Mouse (Mus musculus) heart, embryonic 14.5 days (tissue): ENCODE data around the gene Sec24a. TPM values are rescaled to one million over a fixed set of nuclear protein-coding genes. Genes with fewer than 3 reads are reported as not detected.

Experiments used
- ATAC-seq: fragments of 200-750 bp; cut with Nextera tagmentation; 2 replicates; pipeline ENCODE4 v1.8.0; 2017; ENCODE audit warnings: low read depth, moderate TSS enrichment; ENCODE audit not compliant: insufficient number of reproducible peaks, insufficient read depth, low FRiP score
- H3K27ac ChIP-seq, 2 experiments: fragments of 200-500 bp in 1 of 2; fragments of 300-500 bp in 1 of 2; sonication (generic) in 1 of 2; replicated peaks in 1 of 2; 2 replicates each; pipeline ENCODE4 v1.5.1; 2012 to 2014; ENCODE audit warnings: low read depth in 2 of 2, low read length in 2 of 2, control low read depth in 1 of 2, mild to moderate bottlenecking in 1 of 2, mixed read lengths in 1 of 2; ENCODE audit not compliant: control insufficient read depth in 1 of 2, insufficient read depth in 1 of 2
- H3K27me3 ChIP-seq: fragments of 300-500 bp; sonication (generic); 2 replicates; pipeline ENCODE4 v1.6.1; 2014; ENCODE audit warnings: mild to moderate bottlenecking, low read length, control low read depth; ENCODE audit not compliant: control insufficient read depth, insufficient read depth
- H3K36me3 ChIP-seq: fragments of 300-500 bp; sonication (generic); 2 replicates; pipeline ENCODE4 v1.6.1; 2014; ENCODE audit warnings: mild to moderate bottlenecking, control low read depth, low read length, mixed read lengths; ENCODE audit not compliant: control insufficient read depth, insufficient read depth
- H3K4me1 ChIP-seq, 2 experiments: fragments of 200-500 bp in 1 of 2; fragments of 300-500 bp in 1 of 2; sonication (generic) in 1 of 2; 2 replicates each; pipeline ENCODE4 v1.6.1; 2012 to 2014; ENCODE audit warnings: low read length in 2 of 2, control low read depth in 1 of 2, mixed read lengths in 1 of 2; ENCODE audit not compliant: control insufficient read depth in 2 of 2, insufficient read depth in 2 of 2
- H3K4me2 ChIP-seq: fragments of 300-500 bp; sonication (generic); 2 replicates; pipeline ENCODE4 v1.6.1; 2014; ENCODE audit warnings: mild to moderate bottlenecking, low read length
- H3K4me3 ChIP-seq, 2 experiments: fragments of 200-500 bp in 1 of 2; fragments of 300-500 bp in 1 of 2; sonication (generic) in 1 of 2; 2 replicates each; pipeline ENCODE4 v1.5.1; 2012 to 2014; ENCODE audit warnings: low read length in 2 of 2, mild to moderate bottlenecking in 2 of 2, control low read depth in 1 of 2, low read depth in 1 of 2, moderate library complexity in 1 of 2; ENCODE audit not compliant: control insufficient read depth in 1 of 2, insufficient read depth in 1 of 2
- H3K9ac ChIP-seq: fragments of 300-500 bp; sonication (generic); 2 replicates; pipeline ENCODE4 v1.6.1; 2014; ENCODE audit warnings: mild to moderate bottlenecking, low read length
- H3K9me3 ChIP-seq: fragments of 300-500 bp; sonication (generic); 2 replicates; pipeline ENCODE4 v1.6.1; 2016; ENCODE audit warnings: low read length, control low read depth; ENCODE audit not compliant: control insufficient read depth
- WGBS: fragments of 180-500 bp; shearing (Covaris S2); extraction: QIAGEN DNeasy Blood & Tissue Kit; methylation state at CpG from one replicate; pipeline ENCODE4 v1.1.7; 2014; 5-methylcytosine and 5-hydroxymethylcytosine counted together
- polyA plus RNA-seq: library from polyadenylated mRNA; unstranded; fragments of >200 nt; fragmentation: Nextera tagmentation; extraction: Ambion mirVana; gene quantifications from 2 replicates; pipeline ENCODE4 v1.2.1, GENCODE M21; 2014

The Sec24a gene
- polyA plus RNA-seq, 1 experiment from 2014 or later: 12.0 TPM

GRCm38 (mm10) chr11:51681324-51681975, 82.0 kb downstream of the Sec24a start:
- peak overlapping the region; percentile 40; the same call in 1 of the 2 replicates for H3K9ac ChIP-seq
- H3K4me3 ChIP-seq: peak overlapping the region in 1 of 2 experiments; percentile 0; a peak in 1 of 4 replicates

GRCm38 (mm10) chr11:51679466-51679865, 84.0 kb downstream of the Sec24a start:
- H3K27me3 ChIP-seq: no peaks in the 10 kb centered on the region
- no peaks in the 10 kb centered on the region for H3K36me3 ChIP-seq
- no peak overlapping the region for H3K4me2 ChIP-seq
- 68% methylated on average over 3 of the region's 3 CpGs for WGBS
- no peak overlapping the region for H3K4me3 ChIP-seq
- no peak for ATAC-seq
- H3K4me1 ChIP-seq: 0 out of 4 replicates have a peak, but pooled peaks cover 0 to 3% of the 10 kb centered on the region in 2 experiments
- no peaks in the 10 kb centered on the region for H3K9me3 ChIP-seq
- H3K9ac ChIP-seq: no peak overlapping the region
- no peak overlapping the region for H3K27ac ChIP-seq

More at GRCm38 (mm10) chr11:51681324-51681975, 82.0 kb downstream of the Sec24a start:
- H3K9me3 ChIP-seq: no peaks in the 10 kb centered on the region
- 0 out of 4 replicates have a peak, but pooled peaks cover 0 to 3% of the 10 kb centered on the region in 2 experiments for H3K4me1 ChIP-seq
- no peaks in the 10 kb centered on the region for H3K27me3 ChIP-seq
- WGBS: 31% methylated on average over 13 of the region's 13 CpGs
- no peak for ATAC-seq
- H3K4me2 ChIP-seq: peak overlapping the region; percentile 50
- H3K27ac ChIP-seq: no peak overlapping the region
- H3K36me3 ChIP-seq: peaks cover 10% of the 10 kb centered on the region

- H3K9ac ChIP-seq: no peak overlapping the region
- H3K27me3 ChIP-seq: no peaks in the 10 kb centered on the region
- H3K4me2 ChIP-seq: no peak overlapping the region
- H3K36me3 ChIP-seq: no peaks in the 10 kb centered on the region
- ATAC-seq: no peak
- no peaks in the 10 kb centered on the region for H3K9me3 ChIP-seq
- H3K4me3 ChIP-seq: no peak overlapping the region
- WGBS: 71% methylated on average over 6 of the region's 6 CpGs
- H3K4me1 ChIP-seq: 0 out of 4 replicates have a peak, but pooled peaks cover 0 to 3% of the 10 kb centered on the region in 2 experiments
- no peak overlapping the region for H3K27ac ChIP-seq
These were observed 85.6 kb downstream of the Sec24a start for GRCm38 (mm10) chr11:51677737-51678418.

DNA sequence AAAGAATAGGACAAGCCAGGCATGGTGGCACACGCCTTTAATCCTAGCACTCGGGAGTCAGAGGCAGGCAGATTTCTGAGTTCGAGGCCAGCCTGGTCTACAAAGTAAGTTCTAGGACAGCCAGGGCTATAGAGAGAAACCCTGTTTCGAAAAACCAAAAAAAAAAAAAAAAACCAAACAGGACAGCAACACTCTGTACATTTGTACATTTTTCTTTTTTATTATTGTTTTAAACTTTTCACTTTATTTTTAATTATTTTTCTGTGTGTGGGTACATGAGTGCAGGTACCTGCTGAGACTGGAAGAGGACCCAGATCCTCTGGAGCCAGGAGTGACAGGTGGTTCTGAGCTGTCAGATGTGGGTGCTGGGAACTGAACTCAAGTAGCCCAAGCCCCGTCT, 88.0 kb downstream of the Sec24a start:
- no peak overlapping the region for H3K4me2 ChIP-seq
- 69% methylated on average over 5 of the region's 5 CpGs for WGBS
- no peaks in the 10 kb centered on the region for H3K4me1 ChIP-seq
- H3K9ac ChIP-seq: no peak overlapping the region
- no peak overlapping the region for H3K27ac ChIP-seq
- no peaks in the 10 kb centered on the region for H3K27me3 ChIP-seq
- H3K9me3 ChIP-seq: no peaks in the 10 kb centered on the region
- H3K36me3 ChIP-seq: no peaks in the 10 kb centered on the region
- no peak overlapping the region for H3K4me3 ChIP-seq
- no peak for ATAC-seq

DNA sequence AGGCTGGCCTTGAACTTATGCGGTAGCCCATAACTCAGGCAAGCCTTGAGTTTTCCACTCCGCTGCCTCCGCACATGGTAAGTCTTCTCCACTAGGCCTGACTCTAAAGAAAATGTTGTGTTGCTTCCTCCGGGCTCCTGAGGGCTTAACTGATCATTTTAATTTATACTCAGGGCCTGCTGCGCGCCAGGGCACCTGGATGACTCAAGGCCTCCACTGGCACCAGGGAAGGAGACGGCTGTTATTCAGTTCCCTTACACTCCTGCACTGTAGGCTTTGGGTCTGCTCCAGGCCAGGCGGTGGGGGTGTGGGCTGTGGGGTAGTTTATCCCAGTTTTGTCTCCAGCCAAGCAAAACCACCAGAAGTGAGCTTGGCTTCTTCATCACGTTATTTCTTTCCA, 90.1 kb downstream of the Sec24a start:
- H3K4me2 ChIP-seq: no peak overlapping the region
- H3K9me3 ChIP-seq: no peaks in the 10 kb centered on the region
- H3K4me1 ChIP-seq: no peaks in the 10 kb centered on the region
- no peak overlapping the region for H3K27ac ChIP-seq
- H3K9ac ChIP-seq: no peak overlapping the region
- no peak for ATAC-seq
- no peaks in the 10 kb centered on the region for H3K27me3 ChIP-seq
- no peaks in the 10 kb centered on the region for H3K36me3 ChIP-seq
- WGBS: 84% methylated on average over 9 of the region's 9 CpGs
- H3K4me3 ChIP-seq: no peak overlapping the region

DNA sequence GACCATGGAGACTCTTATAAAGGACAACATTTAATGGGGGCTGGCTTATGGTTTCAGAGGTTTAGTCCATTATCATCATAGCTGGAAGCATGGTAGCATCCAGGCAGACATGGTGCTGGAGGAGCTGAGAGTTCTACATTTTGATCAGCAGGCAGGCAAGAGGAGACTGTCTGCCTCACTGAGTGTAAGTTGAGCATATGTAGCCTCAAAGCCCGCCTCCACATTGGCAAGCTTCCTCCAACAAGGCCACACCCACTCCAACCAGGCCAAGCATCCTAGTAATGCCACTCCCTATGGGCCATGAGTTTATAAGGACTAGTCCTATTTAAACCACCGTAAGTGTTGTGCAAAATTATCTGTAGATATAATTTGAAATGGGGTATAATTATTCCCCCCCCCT, 92.1 kb downstream of the Sec24a start:
- no peak for ATAC-seq
- Histone ChIP-seq H3K9ac (no peak overlapping the region), H3K27me3 (no peaks in the 10 kb centered on the region), H3K27ac (no peak overlapping the region), H3K4me1 (no peaks in the 10 kb centered on the region), H3K4me2 (no peak overlapping the region), H3K36me3 (no peaks in the 10 kb centered on the region), H3K4me3 (no peak overlapping the region), H3K9me3 (no peaks in the 10 kb centered on the region)
- 62% methylated on average over 2 of the region's 2 CpGs for WGBS

- Histone ChIP-seq H3K27me3 (no peaks in the 10 kb centered on the region), H3K27ac (no peak overlapping the region), H3K9ac (no peak overlapping the region), H3K4me2 (no peak overlapping the region), H3K9me3 (no peaks in the 10 kb centered on the region), H3K36me3 (no peaks in the 10 kb centered on the region), H3K4me1 (no peaks in the 10 kb centered on the region), H3K4me3 (no peak overlapping the region)
- WGBS: 84% methylated on average over 7 of the region's 7 CpGs
- no peak for ATAC-seq
These were observed 92.6 kb downstream of the Sec24a start for GRCm38 (mm10) chr11:51670846-51671245.
